Mouse (Mus musculus) intestine, embryonic 14.5 days (tissue): ENCODE data around the gene Adcy9. TPM values are rescaled to one million over a fixed set of nuclear protein-coding genes. Genes with fewer than 3 reads are reported as not detected.

Source experiments
- ATAC-seq: fragments of 200-750 bp; cut with Nextera tagmentation; replicated peaks from 2 replicates; pipeline ENCODE4 v1.8.0; 2017; ENCODE audit warnings: low read depth, moderate number of reproducible peaks, moderate TSS enrichment, moderate library complexity; ENCODE audit not compliant: low FRiP score, low TSS enrichment
- DNase-seq: peaks from one replicate; pipeline ENCODE4 v3.0.0-alpha.2; 2018; ENCODE audit warnings: low spot score
- H3K27ac ChIP-seq: fragments of 300-500 bp; sonication (generic); 2 replicates; pipeline ENCODE4 v1.5.1; 2014; ENCODE audit warnings: low read depth, mild to moderate bottlenecking, control low read depth
- H3K27me3 ChIP-seq: fragments of 300-500 bp; sonication (generic); replicated peaks from 2 replicates; pipeline ENCODE4 v1.6.1; 2014; ENCODE audit warnings: low read length, control low read depth; ENCODE audit not compliant: control insufficient read depth, insufficient read depth
- H3K36me3 ChIP-seq: fragments of 300-500 bp; sonication (generic); 2 replicates; pipeline ENCODE4 v1.6.1; 2014; ENCODE audit warnings: low read length, control low read depth; ENCODE audit not compliant: control insufficient read depth, insufficient read depth
- H3K4me1 ChIP-seq: fragments of 300-500 bp; sonication (generic); replicated peaks from 2 replicates; pipeline ENCODE4 v1.6.1; 2014; ENCODE audit warnings: low read length, control low read depth, mixed read lengths; ENCODE audit not compliant: control insufficient read depth, insufficient read depth
- H3K4me2 ChIP-seq: fragments of 300-500 bp; sonication (generic); 2 replicates; pipeline ENCODE4 v1.6.1; 2014; ENCODE audit warnings: low read length
- H3K4me3 ChIP-seq: fragments of 300-500 bp; sonication (generic); 2 replicates; pipeline ENCODE4 v1.5.1; 2014; ENCODE audit warnings: low read depth, low read length, control low read depth, mixed read lengths
- H3K9ac ChIP-seq: fragments of 300-500 bp; sonication (generic); 2 replicates; pipeline ENCODE4 v1.6.1; 2014; ENCODE audit warnings: mild to moderate bottlenecking, low read length
- H3K9me3 ChIP-seq: fragments of 300-500 bp; sonication (generic); 2 replicates; pipeline ENCODE4 v1.6.1; 2016; ENCODE audit warnings: low read length, control low read depth; ENCODE audit not compliant: control insufficient read depth
- WGBS: fragments of 180-500 bp; shearing (Covaris S2); extraction: QIAGEN DNeasy Blood & Tissue Kit; methylation state at CpG from one replicate; pipeline ENCODE4 v1.1.7; 2014; 5-methylcytosine and 5-hydroxymethylcytosine counted together
- polyA plus RNA-seq: library from polyadenylated mRNA; unstranded; fragments of >200 nt; fragmentation: Nextera tagmentation; extraction: Ambion mirVana; gene quantifications from 2 replicates; pipeline ENCODE4 v1.2.1, GENCODE M21; 2014

Adcy9 gene
- polyA plus RNA-seq, 1 experiment from 2014 or later = 1.6 TPM

DNA sequence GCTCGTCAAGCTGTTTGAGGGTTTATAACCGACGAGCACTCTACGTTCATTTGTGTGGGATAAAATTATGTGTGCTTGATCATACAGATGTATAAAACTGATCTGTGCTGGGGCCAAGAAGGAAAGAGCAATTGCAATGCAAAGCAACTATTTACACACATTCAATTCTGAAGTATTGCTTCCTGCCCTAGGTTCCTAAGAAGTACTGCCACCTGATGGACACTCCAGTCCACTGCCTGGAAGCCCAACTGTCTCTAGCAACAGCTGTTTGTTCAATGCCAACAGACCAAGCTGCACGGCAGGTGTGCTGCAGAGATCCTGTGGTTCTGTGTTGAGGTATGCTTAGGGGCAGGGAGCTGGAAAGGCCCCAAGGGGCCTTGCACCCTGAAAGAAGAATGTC, 135.0 kb downstream of the Adcy9 start:
- H3K4me3 ChIP-seq = no peak overlapping the region
- no peaks in the 10 kb centered on the region for H3K27me3 ChIP-seq
- no peak overlapping the region for H3K4me2 ChIP-seq
- H3K36me3 ChIP-seq = 0 out of 2 replicates have a peak, but pooled peaks cover 5% of the 10 kb centered on the region
- WGBS = 63% methylated on average over 5 of the region's 5 CpGs
- H3K9me3 ChIP-seq = no peaks in the 10 kb centered on the region
- no peak overlapping the region for H3K27ac ChIP-seq
- H3K9ac ChIP-seq = no peak overlapping the region
- no peaks in the 10 kb centered on the region for H3K4me1 ChIP-seq
- no peak for ATAC-seq
- DNase-seq = no peak

DNA sequence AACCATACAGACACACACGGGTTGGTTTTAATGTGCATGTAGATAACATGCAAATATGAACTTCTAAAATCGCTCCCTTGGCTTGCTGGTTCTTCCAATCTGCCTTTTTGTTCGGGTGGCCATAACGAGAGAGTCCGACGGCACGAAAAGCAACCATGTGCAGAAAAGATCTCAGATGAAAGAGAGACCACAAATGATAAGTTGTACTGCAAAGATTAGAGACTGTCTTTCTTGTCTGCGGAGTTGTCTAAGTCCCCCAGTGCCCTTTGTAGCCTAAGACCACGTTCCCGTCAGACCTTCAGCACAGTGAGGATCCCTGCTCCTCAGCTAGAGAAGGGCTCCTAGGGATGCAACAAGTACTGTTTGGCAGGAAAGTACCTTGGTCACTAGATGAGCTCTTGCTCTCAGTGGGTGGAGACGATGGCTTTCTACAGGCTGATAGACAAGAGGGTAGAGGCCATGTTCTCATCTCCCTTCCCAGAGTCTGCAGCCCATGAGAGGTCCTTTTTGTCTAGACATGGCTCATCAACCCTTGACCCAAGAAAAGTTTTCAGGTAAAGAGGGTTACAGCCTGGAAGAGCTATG, 136.9 kb downstream of the Adcy9 start:
- H3K36me3 ChIP-seq = 0 out of 2 replicates have a peak, but pooled peaks cover 1% of the 10 kb centered on the region
- WGBS = 89% methylated on average over 11 of the region's 11 CpGs
- no peak overlapping the region for H3K4me3 ChIP-seq
- H3K9ac ChIP-seq = no peak overlapping the region
- DNase-seq (no peak), ATAC-seq (no peak)
- no peak overlapping the region for H3K27ac ChIP-seq
- H3K4me1 ChIP-seq = no peaks in the 10 kb centered on the region
- H3K9me3 ChIP-seq = no peaks in the 10 kb centered on the region
- H3K27me3 ChIP-seq = no peaks in the 10 kb centered on the region
- no peak overlapping the region for H3K4me2 ChIP-seq

DNA sequence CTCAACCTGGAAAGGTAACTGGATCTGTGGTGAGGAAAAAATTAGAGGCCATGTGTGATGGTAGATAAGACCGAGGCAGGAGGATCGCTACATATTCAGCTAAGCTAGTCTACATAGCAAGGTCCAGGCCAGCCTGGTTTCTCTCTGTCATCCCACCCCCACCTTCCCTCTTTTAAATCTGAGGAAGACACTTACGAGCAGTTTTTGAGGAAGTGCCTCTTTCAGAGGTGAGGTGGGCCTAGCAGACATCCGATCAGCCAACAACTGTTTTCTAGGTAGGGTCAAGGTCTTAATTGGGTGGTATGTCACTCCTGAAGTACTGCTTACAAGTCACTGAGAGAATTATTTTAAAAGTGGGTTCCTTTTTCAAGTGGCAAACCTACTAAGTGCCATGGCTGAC, 138.8 kb downstream of the Adcy9 start:
- no peak overlapping the region for H3K27ac ChIP-seq
- DNase-seq = no peak
- ATAC-seq = no peak
- H3K4me3 ChIP-seq = no peak overlapping the region
- no peaks in the 10 kb centered on the region for H3K27me3 ChIP-seq
- H3K9ac ChIP-seq = no peak overlapping the region
- no peaks in the 10 kb centered on the region for H3K9me3 ChIP-seq
- no peaks in the 10 kb centered on the region for H3K4me1 ChIP-seq
- no peaks in the 10 kb centered on the region for H3K36me3 ChIP-seq
- WGBS = 84% methylated on average over 4 of the region's 4 CpGs
- no peak overlapping the region for H3K4me2 ChIP-seq

DNA sequence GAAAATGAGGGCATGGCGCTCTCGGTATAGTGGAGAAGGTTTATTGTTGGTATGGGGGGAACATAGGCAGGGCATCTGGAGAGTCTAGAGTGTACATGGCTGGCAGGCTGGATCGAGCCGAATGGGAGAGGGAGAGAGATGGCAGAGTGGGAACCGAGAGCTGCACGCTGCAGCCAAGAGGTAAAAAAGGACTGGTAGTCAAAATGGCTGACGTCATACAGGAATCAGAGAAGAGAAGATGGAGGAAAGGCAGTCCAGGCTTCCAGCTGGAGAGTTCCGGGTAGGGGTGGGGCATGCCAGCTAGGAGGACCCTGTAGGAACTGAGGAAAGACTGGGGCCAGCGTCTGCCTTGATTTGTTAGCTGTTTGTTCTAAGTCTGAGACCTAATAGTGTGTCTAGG, 139.3 kb downstream of the Adcy9 start:
- no peaks in the 10 kb centered on the region for H3K36me3 ChIP-seq
- 76% methylated on average over 9 of the region's 9 CpGs for WGBS
- DNase-seq (no peak), ATAC-seq (no peak)
- no peaks in the 10 kb centered on the region for H3K9me3 ChIP-seq
- H3K4me1 ChIP-seq = no peaks in the 10 kb centered on the region
- no peaks in the 10 kb centered on the region for H3K27me3 ChIP-seq
- H3K9ac ChIP-seq = no peak overlapping the region
- H3K4me3 ChIP-seq = no peak overlapping the region
- no peak overlapping the region for H3K4me2 ChIP-seq
- no peak overlapping the region for H3K27ac ChIP-seq

GRCm38 (mm10) chr16:4279601-4280000, 140.7 kb downstream of the Adcy9 start:
- no peak overlapping the region for H3K4me2 ChIP-seq
- ATAC-seq = no peak
- H3K4me1 ChIP-seq = no peaks in the 10 kb centered on the region
- H3K27ac ChIP-seq = no peak overlapping the region
- H3K9me3 ChIP-seq = no peaks in the 10 kb centered on the region
- H3K36me3 ChIP-seq = no peaks in the 10 kb centered on the region
- H3K27me3 ChIP-seq = no peaks in the 10 kb centered on the region
- no peak for DNase-seq
- no peak overlapping the region for H3K9ac ChIP-seq
- WGBS = 60% methylated on average over 3 of the region's 3 CpGs
- no peak overlapping the region for H3K4me3 ChIP-seq

GRCm38 (mm10) chr16:4276621-4277020, 143.7 kb downstream of the Adcy9 start:
- DNase-seq (no peak), ATAC-seq (no peak)
- Histone ChIP-seq H3K4me2 (no peak overlapping the region), H3K36me3 (no peaks in the 10 kb centered on the region), H3K27me3 (no peaks in the 10 kb centered on the region), H3K27ac (no peak overlapping the region), H3K9me3 (no peaks in the 10 kb centered on the region), H3K4me3 (no peak overlapping the region), H3K9ac (no peak overlapping the region), H3K4me1 (peaks cover 5% of the 10 kb centered on the region)
- WGBS = 82% methylated on average over 5 of the region's 5 CpGs

DNA sequence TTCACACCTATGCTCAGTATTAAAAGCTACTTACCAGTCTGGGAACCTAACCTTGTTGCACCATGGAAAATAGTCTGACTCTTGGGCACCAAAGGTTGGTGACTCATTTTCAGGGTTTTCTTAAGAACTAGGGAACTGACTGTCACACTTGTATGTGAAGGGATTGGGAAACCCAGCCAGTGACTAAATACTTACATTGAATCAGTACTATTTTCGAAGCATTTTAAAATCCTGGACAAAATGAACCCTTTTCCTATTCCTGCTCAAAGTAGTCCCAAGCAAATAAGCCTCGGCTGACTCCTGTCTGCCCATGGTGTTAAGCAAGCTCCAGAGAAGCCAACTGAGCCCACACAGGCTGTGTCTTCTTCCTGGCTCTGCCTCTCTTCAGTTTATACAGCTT, 144.1 kb downstream of the Adcy9 start:
- 85% methylated on average over 2 of the region's 2 CpGs for WGBS
- no peak for ATAC-seq

GRCm38 (mm10) chr16:4273702-4274476, 146.4 kb downstream of the Adcy9 start:
- Histone ChIP-seq H3K4me3 (no peak overlapping the region), H3K4me1 (peaks cover 14% of the 10 kb centered on the region), H3K36me3 (no peaks in the 10 kb centered on the region), H3K27ac (peak overlapping the region; percentile 71), H3K4me2 (no peak overlapping the region), H3K9me3 (no peaks in the 10 kb centered on the region), H3K9ac (no peak overlapping the region), H3K27me3 (no peaks in the 10 kb centered on the region)
- DNase-seq = peak; percentile 75
- peak; percentile 71 for ATAC-seq
- 34% methylated on average over 12 of the region's 12 CpGs for WGBS

More for the DNA sequence above, 144.1 kb downstream of the Adcy9 start:
- Histone ChIP-seq H3K4me3 (no peak overlapping the region), H3K27me3 (no peaks in the 10 kb centered on the region), H3K27ac (no peak overlapping the region), H3K9me3 (no peaks in the 10 kb centered on the region), H3K36me3 (no peaks in the 10 kb centered on the region), H3K9ac (no peak overlapping the region), H3K4me2 (no peak overlapping the region), H3K4me1 (peaks cover 9% of the 10 kb centered on the region)
- DNase-seq = no peak

DNA sequence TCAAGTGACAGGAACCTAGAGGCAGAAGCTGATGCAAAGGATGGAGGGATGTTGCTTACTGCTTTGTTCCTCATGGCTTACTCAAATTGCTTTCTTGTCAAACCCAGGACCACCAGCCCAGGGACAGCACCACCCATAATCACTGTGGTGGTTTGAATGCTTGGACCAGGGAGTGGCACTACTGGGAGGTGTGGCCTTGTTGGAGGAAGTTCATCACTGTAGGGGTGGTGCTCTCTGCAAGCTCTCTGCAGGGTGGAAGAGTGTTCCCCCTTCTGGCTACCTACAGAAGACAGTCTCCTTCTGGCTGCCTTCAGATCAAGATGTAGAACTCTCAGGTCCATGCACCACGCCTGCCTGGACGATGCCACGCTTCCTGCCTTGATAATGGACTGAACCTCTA, 148.0 kb downstream of the Adcy9 start:
- DNase-seq = no peak
- Histone ChIP-seq H3K4me2 (no peak overlapping the region), H3K9ac (no peak overlapping the region), H3K4me3 (no peak overlapping the region), H3K9me3 (no peaks in the 10 kb centered on the region), H3K27ac (no peak overlapping the region), H3K27me3 (no peaks in the 10 kb centered on the region), H3K4me1 (peaks cover 18% of the 10 kb centered on the region), H3K36me3 (no peaks in the 10 kb centered on the region)
- 81% methylated on average over 3 of the region's 3 CpGs for whole genome bisulfite sequencing
- no peak for ATAC-seq
